Mouse (Mus musculus) ES-E14 (cell line): ENCODE data around the gene Steap4. TPM values are rescaled to one million over a fixed set of nuclear protein-coding genes. Genes with fewer than 3 reads are reported as not detected.

Experiments used
- DNase-seq: peaks from one replicate; pipeline ENCODE4 v3.0.0-alpha.2; 2013; ENCODE audit warnings: low read depth, low spot score
- H3K27ac ChIP-seq: 2 replicates; pipeline ENCODE4 v1.5.1; 2012; ENCODE audit warnings: low read depth, mild to moderate bottlenecking, low read length, moderate library complexity, mixed read lengths; ENCODE audit not compliant: poor library complexity, insufficient read depth, severe bottlenecking
- H3K36me3 ChIP-seq: 2 replicates; pipeline ENCODE4 v1.6.1; 2012; ENCODE audit warnings: mild to moderate bottlenecking, low read length, moderate library complexity, mixed read lengths; ENCODE audit not compliant: control insufficient read depth, poor library complexity, insufficient read depth, severe bottlenecking
- H3K4me1 ChIP-seq, 2 experiments: fragments of 150-350 bp in 1 of 2; sonication (generic) in 1 of 2; 2 replicates each; pipeline ENCODE4 v1.6.1; 2012; ENCODE audit warnings: low read length in 2 of 2, mild to moderate bottlenecking in 1 of 2, mixed read lengths in 1 of 2; ENCODE audit not compliant: control insufficient read depth in 2 of 2, insufficient read depth in 2 of 2, poor library complexity in 1 of 2
- H3K4me3 ChIP-seq, 2 experiments: fragments of 150-350 bp in 1 of 2; sonication (generic) in 1 of 2; 2 replicates each; pipeline ENCODE4 v1.5.1; 2012; ENCODE audit warnings: low read length in 2 of 2, low read depth in 1 of 2, mild to moderate bottlenecking in 1 of 2, mixed read lengths in 1 of 2; ENCODE audit not compliant: insufficient read depth in 1 of 2, poor library complexity in 1 of 2, severe bottlenecking in 1 of 2
- H3K9ac ChIP-seq: 2 replicates; pipeline ENCODE4 v1.6.1; 2012; ENCODE audit warnings: low read depth, mild to moderate bottlenecking, low read length, mixed read lengths; ENCODE audit not compliant: poor library complexity, insufficient read depth, severe bottlenecking
- H3K9me3 ChIP-seq: fragments of 150-350 bp; sonication (generic); 2 replicates; pipeline ENCODE4 v1.6.1; 2012; ENCODE audit warnings: low read depth, mild to moderate bottlenecking, low read length; ENCODE audit not compliant: control insufficient read depth, insufficient read depth
- CHD2 ChIP-seq: IDR thresholded peaks from 2 replicates; pipeline ENCODE4 v1.6.1; 2014; ENCODE audit warnings: mild to moderate bottlenecking, low read depth, low read length, inconsistent platforms
- HCFC1 ChIP-seq: IDR thresholded peaks from 2 replicates; pipeline ENCODE4 v1.6.1; 2012; ENCODE audit warnings: low read length, inconsistent platforms, borderline replicate concordance; ENCODE audit not compliant: insufficient read depth
- MAFK ChIP-seq: IDR thresholded peaks from 2 replicates; pipeline ENCODE4 v1.6.1; 2014; ENCODE audit warnings: mild to moderate bottlenecking, low read depth, low read length, inconsistent platforms; ENCODE audit not compliant: insufficient read depth
- ZC3H11A ChIP-seq: IDR thresholded peaks from 2 replicates; pipeline ENCODE4 v1.6.1; 2012; ENCODE audit warnings: low read depth, mild to moderate bottlenecking, inconsistent platforms, low read length, borderline replicate concordance
- ZNF384 ChIP-seq: IDR thresholded peaks from 2 replicates; pipeline ENCODE4 v1.6.1; 2012; ENCODE audit warnings: low read depth, low read length, inconsistent platforms
- in situ Hi-C, 2 experiments: fragments of 600-800 bp; cut with MboI; formaldehyde crosslinking; loops; one replicate each; pipeline ENCODE4 v1.15.1; 2025; ENCODE audit warnings: low sequenced_read_pairs in 2 of 2, inconsistent platforms in 1 of 2; ENCODE audit not compliant: unreplicated experiment in 2 of 2
- total RNA-seq: library from RNA; depleted of rRNA; stranded (reverse); fragments of 300-350 nt; gene quantifications from 2 replicates; pipeline ENCODE4 v1.2.3, GENCODE M21; 2012; rRNA removed

Steap4 gene
- 0.67 and 1.4 TPM in 2 replicates for total RNA-seq

GRCm38 (mm10) chr5:7960176-7960575 lies at the start of gene Steap4:
Gene Steap4 (plus strand): TSS chr5:7960457.
- no peak within 1 kb of the TSS for H3K27ac ChIP-seq
- H3K4me3 ChIP-seq, result peak within 1 kb of the TSS; percentile 24 to 45; a peak in 2 of 4 replicates
- in situ Hi-C loops, result no loop called here
- TF ChIP-seq ZNF384, result no peak
- no peak for TF ChIP-seq CHD2
- TF ChIP-seq ZC3H11A, result no peak
- no peak for TF ChIP-seq MAFK
- TF ChIP-seq HCFC1, result no peak
- no peaks in the 10 kb centered on the region for H3K36me3 ChIP-seq
- H3K9ac ChIP-seq, result no peak within 1 kb of the TSS
- H3K9me3 ChIP-seq, result no peaks in the 10 kb centered on the region
- peak; percentile 17 for DNase-seq
- no peaks in the 10 kb centered on the region for H3K4me1 ChIP-seq

GRCm38 (mm10) chr5:7911975-7912374 lies 48.3 kb upstream of the Steap4 start:
- TF ChIP-seq CHD2 (no peak), ZNF384 (no peak), HCFC1 (no peak), MAFK (no peak), ZC3H11A (no peak)
- in situ Hi-C loops, result no loop called here
- H3K36me3 ChIP-seq, result no peaks in the 10 kb centered on the region
- no peak overlapping the region for H3K9ac ChIP-seq
- H3K27ac ChIP-seq, result no peak overlapping the region
- H3K4me1 ChIP-seq, result 0 out of 4 replicates have a peak, but pooled peaks cover 0 to 2% of the 10 kb centered on the region in 2 experiments
- no peak for DNase-seq
- H3K9me3 ChIP-seq, result no peaks in the 10 kb centered on the region
- no peak overlapping the region for H3K4me3 ChIP-seq

GRCm38 (mm10) chr5:7917501-7918295 lies 42.6 kb upstream of the Steap4 start:
- in situ Hi-C loops, result no loop called here

GRCm38 (mm10) chr5:7918296-7918579 lies 42.0 kb upstream of the Steap4 start:
- Histone ChIP-seq H3K9me3 (no peaks in the 10 kb centered on the region), H3K9ac (no peak overlapping the region), H3K36me3 (no peaks in the 10 kb centered on the region), H3K27ac (no peak overlapping the region), H3K4me3 (no peak overlapping the region), H3K4me1 (no peaks in the 10 kb centered on the region)
- no peak for DNase-seq
- no peak for TF ChIP-seq HCFC1
- TF ChIP-seq MAFK, result no peak
- TF ChIP-seq ZC3H11A, result no peak
- in situ Hi-C loops, result no loop called here

More at GRCm38 (mm10) chr5:7917501-7918295, 42.6 kb upstream of the Steap4 start:
- Histone ChIP-seq H3K4me3 (no peak overlapping the region), H3K36me3 (no peaks in the 10 kb centered on the region), H3K27ac (no peak overlapping the region), H3K9me3 (no peaks in the 10 kb centered on the region), H3K9ac (no peak overlapping the region), H3K4me1 (no peaks in the 10 kb centered on the region)
- TF ChIP-seq CHD2, result no peak
- no peak for TF ChIP-seq ZC3H11A
- no peak for TF ChIP-seq HCFC1
- no peak for TF ChIP-seq MAFK
- TF ChIP-seq ZNF384, result no peak
- DNase-seq, result no peak

- no peak for DNase-seq
- H3K9ac ChIP-seq, result no peak overlapping the region
- no peaks in the 10 kb centered on the region for H3K36me3 ChIP-seq
- H3K27ac ChIP-seq, result no peak overlapping the region
- TF ChIP-seq HCFC1 (no peak), ZNF384 (no peak), ZC3H11A (no peak), MAFK (no peak), CHD2 (no peak)
- H3K4me3 ChIP-seq, result no peak overlapping the region
- no peaks in the 10 kb centered on the region for H3K4me1 ChIP-seq
- no peaks in the 10 kb centered on the region for H3K9me3 ChIP-seq
- in situ Hi-C loops, result no loop called here
Observed at GRCm38 (mm10) chr5:7919681-7920080, 40.6 kb upstream of the Steap4 start.
